Mouse (Mus musculus): Measurements from ENCODE around the gene Kat6b. TPM values are rescaled to one million over a fixed set of nuclear protein-coding genes. Genes with fewer than 3 reads are reported as not detected.

The Kat6b gene
- total RNA-seq, 2 experiments from 2014 or later = 104 to 117 TPM

DNA sequence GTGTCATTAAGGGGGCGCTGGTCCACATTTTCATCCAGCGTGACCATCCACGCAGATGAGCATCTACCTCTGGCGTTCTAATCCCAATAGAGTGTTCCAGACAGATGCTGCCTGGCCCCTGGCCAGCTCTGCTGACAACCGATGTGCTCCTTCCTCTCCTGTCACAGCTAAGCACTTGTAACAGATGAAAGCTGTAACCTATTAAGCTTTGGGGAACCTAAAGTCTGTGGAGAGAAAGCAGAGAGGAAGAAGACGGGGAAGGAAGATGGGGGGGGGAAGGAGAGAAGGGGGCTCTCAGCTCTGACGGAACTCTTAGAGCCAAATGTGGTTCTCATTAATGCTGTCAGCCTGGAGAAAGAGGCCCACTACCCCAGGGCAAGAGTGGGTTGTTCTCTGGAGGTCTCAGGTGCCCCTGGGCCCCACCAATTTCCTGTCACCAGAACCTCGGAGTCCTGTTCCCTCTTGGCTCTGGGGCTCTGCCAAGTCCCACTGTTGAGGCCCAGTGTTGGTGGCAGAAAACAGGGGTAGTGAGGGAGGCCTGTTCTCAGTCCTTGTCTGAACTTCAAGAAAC lies 198.5 kb downstream of the Kat6b start:
- no peak for DNase-seq (ENCODE audit: low spot score in 2 of 2)
- no peak for TF ChIP-seq CTCF (conservative IDR thresholded peaks at IDR 0.05)
- Histone ChIP-seq H3K27ac (peak overlapping the region; percentile 32; the same call in 1 of the 2 replicates), H3K4me3 (no peak overlapping the region)

DNA sequence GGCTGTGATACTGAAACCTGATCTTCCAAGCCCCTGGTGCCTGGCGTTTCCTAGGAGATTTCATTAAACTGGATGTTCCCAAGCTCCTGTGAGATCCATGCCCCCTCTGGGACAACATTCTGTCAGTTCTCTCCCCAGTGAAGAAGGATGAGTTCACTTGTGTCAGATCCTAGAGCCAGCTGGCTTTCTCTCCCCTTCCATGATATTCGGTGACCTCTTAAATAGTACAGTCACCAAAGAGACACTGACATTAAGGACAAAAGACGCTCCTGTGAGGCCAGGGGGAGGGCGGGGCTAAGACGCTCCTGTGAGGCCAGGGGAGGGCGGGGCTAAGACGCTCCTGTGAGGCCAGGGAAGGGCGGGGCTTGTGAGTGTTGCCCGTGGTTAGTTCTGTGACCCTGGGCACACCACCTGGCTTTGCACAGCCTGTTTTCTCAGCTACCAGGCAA lies 201.5 kb downstream of the Kat6b start:
- Histone ChIP-seq H3K4me3 (no peak overlapping the region; the same call in 1 of the 2 replicates), H3K27ac (peak overlapping the region; percentile 14; the same call in 1 of the 2 replicates)
- no peak for TF ChIP-seq CTCF (conservative IDR thresholded peaks at IDR 0.05)
- no peak for DNase-seq (ENCODE audit: low spot score in 2 of 2)

DNA sequence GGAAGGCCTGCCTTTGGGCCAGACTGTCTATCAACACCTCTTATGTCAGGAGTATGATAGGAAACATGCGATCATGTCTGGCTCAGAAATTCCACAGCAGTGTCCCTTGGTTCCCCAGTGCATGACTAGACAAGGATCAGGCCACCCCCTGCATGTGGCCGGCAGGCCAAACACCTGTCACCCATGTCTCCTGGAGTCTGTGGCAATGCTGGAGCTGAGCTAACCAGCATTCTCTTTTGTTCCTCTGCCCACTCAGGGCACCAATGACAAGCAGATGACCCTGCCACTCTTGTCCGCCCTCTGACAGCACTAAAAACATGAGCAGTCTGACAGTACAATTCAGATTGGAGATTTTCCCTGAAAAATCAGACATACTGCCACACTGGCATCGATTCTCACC lies 202.6 kb downstream of the Kat6b start:
- H3K27ac ChIP-seq = no peak overlapping the region
- H3K4me3 ChIP-seq = no peak overlapping the region
- no peak for TF ChIP-seq CTCF (conservative IDR thresholded peaks at IDR 0.05)
- no peak for DNase-seq (ENCODE audit: low spot score in 2 of 2)

DNA sequence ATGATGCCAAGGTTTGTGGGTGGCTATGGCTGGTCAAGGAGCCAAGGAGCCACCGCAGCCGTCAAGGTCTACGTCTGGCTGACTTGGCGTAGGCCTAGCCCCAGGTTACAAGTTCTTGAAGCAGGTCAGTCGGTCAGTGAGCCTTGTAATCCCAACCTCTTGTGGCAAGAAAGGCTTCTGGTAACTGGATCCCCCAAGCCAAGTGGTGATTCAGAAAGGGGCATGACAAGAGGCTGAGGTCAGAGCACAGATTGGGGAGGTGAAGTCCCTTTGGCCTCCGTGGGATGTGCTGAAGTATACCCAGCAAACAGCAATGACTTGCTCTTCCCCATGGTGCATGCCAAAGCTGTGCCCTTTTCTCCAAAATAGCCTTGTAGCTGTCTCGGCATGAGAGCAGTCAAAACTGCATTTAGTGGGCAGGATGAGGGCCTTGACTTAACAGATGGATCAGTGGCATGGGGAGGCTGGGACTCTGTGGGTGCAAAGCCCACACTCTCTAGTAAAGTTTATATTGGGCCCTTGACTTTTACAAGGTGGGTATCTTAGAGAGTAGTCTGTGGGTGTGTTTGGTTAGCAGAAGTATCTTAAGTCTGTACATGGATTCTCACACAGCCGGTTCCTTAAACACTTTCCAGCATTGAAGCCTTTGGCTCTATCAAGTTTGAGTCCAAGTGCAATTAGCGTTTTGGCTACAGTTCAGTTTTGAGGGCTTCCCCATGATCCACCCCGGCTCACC lies 204.3 kb downstream of the Kat6b start:
- no peak for TF ChIP-seq CTCF (conservative IDR thresholded peaks at IDR 0.05)
- Histone ChIP-seq H3K27ac (no peak overlapping the region), H3K4me3 (no peak overlapping the region)
- no peak for DNase-seq (ENCODE audit: low spot score in 2 of 2)

DNA sequence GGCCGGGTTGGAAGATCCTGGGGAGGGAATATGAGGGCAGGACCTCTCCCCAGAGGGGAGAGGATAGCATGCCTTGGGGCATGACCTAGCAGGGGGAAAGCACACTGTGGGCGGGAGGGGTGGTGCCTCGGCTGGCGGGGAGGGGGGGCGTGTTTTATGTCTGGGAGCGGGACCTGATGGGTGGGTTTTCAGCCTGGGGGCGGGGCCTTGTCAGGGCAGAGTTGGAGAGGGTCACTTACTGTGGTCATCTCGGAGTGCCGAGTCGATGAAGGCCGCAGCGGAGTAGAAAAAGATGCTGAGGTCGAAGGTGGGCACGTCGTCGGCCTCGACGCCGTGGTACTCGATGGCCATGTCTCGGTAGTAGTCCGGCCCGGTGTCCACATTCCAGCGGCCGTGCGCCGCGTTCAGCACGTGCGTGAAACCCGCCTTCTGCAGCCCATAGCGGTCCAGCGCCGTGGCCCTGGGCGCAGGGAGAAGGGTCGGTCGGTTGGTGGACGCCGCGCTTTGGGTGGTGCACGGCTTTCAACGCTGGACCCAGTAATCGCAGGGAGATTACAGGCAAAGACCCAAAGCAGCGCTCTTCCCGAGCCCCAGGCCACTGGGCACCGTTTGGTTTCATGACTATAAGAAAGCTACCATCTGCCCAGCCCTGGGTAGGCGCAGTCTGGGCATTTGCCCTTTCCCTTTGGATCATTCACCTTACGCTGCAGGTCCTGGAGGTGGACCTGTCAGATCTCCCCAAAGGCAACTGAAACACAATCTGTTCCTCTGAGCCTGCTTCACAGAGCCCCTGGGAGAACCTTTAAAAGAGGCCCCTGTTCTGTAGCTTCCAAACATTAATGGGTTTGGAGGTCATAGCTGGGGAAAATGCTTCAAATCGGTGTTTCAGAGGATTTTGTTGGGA lies 205.4 kb downstream of the Kat6b start:
- H3K27ac ChIP-seq = no peak overlapping the region
- TF ChIP-seq CTCF (conservative IDR thresholded peaks at IDR 0.05) = no peak
- H3K4me3 ChIP-seq = no peak overlapping the region
- DNase-seq (ENCODE audit: low spot score in 2 of 2) = no peak

DNA sequence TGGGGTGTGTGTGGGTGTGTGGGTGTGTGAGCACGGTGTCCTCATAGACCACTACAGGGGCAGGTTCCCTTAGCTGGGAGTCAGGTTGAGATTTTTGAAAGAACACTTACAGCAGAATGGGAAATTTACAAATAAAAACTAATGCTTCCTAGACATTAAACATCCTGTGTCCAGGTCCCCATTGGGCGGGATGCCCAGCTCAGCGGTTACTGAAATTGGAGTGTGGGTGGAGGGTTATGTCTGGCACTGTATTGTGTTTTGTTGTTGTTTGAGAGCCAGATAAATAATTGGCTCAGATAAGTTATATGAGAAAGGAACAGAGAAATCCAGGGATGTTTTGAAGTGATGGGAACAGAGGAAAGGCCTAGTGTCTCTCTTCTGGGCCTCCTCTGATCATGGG lies 209.8 kb downstream of the Kat6b start:
- Histone ChIP-seq H3K4me3 (no peak overlapping the region), H3K27ac (no peak overlapping the region)
- no peak for DNase-seq (ENCODE audit: low spot score in 2 of 2)
- TF ChIP-seq CTCF (conservative IDR thresholded peaks at IDR 0.05) = no peak

DNA sequence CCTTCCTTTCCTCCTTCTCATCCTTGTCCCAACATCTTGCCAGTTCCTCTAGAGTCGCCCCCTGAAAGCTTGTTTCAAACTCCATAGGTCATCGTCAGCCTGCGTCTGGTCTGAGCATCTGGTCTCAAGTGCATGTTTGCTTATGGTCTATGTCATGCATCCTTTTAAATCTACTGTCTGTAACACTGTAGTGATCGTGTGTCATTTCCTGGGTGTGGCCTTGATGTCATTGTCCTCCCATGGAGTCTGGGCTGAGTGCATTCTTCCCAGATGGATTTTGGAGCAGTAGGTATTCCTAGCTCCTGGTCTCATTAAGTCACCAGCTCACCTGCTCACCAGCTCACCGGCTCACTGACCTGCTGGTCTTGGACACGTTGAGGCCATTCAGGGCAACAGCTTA lies 213.8 kb downstream of the Kat6b start:
- H3K27ac ChIP-seq = no peak overlapping the region
- H3K4me3 ChIP-seq = no peak overlapping the region
- DNase-seq (ENCODE audit: low spot score in 2 of 2) = no peak
- no peak for TF ChIP-seq CTCF (conservative IDR thresholded peaks at IDR 0.05)

DNA sequence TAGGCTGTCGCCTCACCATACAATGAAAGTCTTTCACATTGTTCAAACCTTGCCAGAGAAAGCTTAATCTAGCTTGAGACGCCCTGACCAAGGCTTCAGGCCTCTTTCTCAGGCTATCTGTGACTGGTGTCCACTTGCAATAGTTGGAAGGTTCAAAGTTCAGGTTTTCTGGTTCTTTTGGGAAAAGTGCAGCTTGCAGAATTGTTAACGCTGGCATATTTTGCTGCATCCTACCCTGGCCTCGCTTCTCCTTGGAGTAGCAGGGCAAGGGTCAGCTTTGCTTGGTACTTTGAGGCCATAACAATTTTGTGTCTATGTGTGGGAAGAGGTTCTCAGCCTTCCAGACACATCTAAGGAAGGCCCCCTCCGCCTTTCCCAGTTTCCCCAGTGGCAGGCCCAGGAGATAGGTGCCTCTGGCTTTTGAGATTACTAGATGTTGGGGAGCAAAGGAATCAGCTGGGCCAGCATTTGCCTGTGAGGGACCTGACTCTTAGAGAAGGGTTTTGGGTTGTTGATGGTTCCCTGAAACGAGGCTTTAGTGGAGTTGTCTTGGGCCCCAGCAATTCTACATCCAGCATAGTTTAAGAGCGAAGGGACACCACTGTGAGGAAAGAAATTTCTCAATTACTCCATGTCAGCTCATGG lies 215.1 kb downstream of the Kat6b start:
- DNase-seq (ENCODE audit: low spot score in 2 of 2) = no peak
- Histone ChIP-seq H3K4me3 (no peak overlapping the region), H3K27ac (no peak overlapping the region)
- TF ChIP-seq CTCF (conservative IDR thresholded peaks at IDR 0.05) = no peak

DNA sequence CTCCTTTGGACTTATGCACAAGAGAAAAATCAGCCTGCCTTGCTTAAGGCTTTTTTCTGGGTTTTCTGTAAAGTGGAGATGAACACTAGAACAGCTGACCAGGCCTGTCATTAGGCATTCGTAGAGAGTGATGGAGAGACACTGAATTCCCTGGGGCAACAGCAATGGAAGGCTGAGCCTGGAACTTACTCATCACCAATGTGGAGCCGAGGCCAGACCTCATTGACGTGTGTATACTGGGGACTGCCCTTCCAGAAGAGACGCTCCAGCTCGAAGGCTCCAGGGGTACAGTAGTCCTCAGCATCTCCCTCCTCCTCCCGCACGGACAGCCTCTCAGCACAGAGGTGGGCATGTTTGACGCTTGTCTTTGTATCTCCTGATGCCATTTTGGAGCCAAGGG lies 221.5 kb downstream of the Kat6b start:
- no peak for DNase-seq (ENCODE audit: low spot score in 2 of 2)
- TF ChIP-seq CTCF (conservative IDR thresholded peaks at IDR 0.05) = no peak
- Histone ChIP-seq H3K4me3 (no peak overlapping the region), H3K27ac (peak overlapping the region; percentile 78)

- Histone ChIP-seq H3K4me3 (no peak overlapping the region), H3K27ac (peak overlapping the region; percentile 78)
- no peak for DNase-seq (ENCODE audit: low spot score in 2 of 2)
- TF ChIP-seq CTCF (conservative IDR thresholded peaks at IDR 0.05) = no peak
Measured at GRCm38 (mm10) chr14:21703255-21703654, 222.0 kb downstream of the Kat6b start.

DNA sequence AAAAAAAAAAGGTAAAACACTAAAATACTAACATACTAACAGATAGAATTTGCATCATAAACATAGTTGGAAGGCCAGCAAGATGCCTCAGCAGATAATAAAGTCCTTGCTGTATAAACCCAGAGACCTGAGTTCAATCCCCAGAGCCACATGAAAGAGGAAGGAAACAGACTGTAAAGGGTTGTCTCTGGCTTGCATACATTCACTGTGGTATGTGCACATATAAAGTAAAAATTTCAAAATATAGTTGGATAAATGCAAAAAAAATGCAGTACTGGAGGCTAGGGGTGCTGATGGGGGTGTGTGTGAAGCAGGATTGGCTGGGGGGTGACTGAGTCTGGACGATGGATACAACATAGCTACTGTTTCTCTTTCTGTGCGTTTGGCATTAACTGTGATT lies 224.2 kb downstream of the Kat6b start:
- TF ChIP-seq CTCF (conservative IDR thresholded peaks at IDR 0.05) = no peak
- DNase-seq (ENCODE audit: low spot score in 2 of 2) = no peak
- peak overlapping the region; percentile 94; the same call in 1 of the 2 replicates for H3K27ac ChIP-seq
- no peak overlapping the region for H3K4me3 ChIP-seq

- DNase-seq (ENCODE audit: low spot score in 2 of 2) = peak; percentile 53 to 57
- Histone ChIP-seq H3K4me3 (no peak overlapping the region), H3K27ac (peak overlapping the region; percentile 94)
- no peak for TF ChIP-seq CTCF (conservative IDR thresholded peaks at IDR 0.05)
Measured at GRCm38 (mm10) chr14:21706759-21707571, 225.7 kb downstream of the Kat6b start.

Data from layer of hippocampus, adult 2 months (tissue).